Mouse (Mus musculus) B cell, adult 62 days (primary cell): ENCODE data around the gene Atp6ap1. TPM values are rescaled to one million over a fixed set of nuclear protein-coding genes. Genes with fewer than 3 reads are reported as not detected.

Source experiments
- total RNA-seq: library from RNA; stranded (reverse); gene quantifications from 4 replicates; pipeline ENCODE4 v1.2.4, GENCODE M21; 2023

Gene Atp6ap1
- total RNA-seq = 175 to 185 TPM (median 177 TPM) in 4 replicates

GRCm38 (mm10) chrX:74296538-74297448, at the start of gene Atp6ap1:
Gene Atp6ap1, plus strand, starts transcription at chrX:74297097.

GRCm38 (mm10) chrX:74249615-74250014, 47.3 kb upstream of the Atp6ap1 start, which contains the start of gene Flna:
Gene Flna, minus strand, starts transcription at chrX:74249820.

GRCm38 (mm10) chrX:74254153-74254887, 42.6 kb upstream of the Atp6ap1 start, which contains the start of gene Emd:
Gene Emd, plus strand, starts transcription at chrX:74254687.

GRCm38 (mm10) chrX:74270062-74270901, 26.6 kb upstream of the Atp6ap1 start, which contains the start of gene Rpl10:
Gene Rpl10, plus strand, starts transcription at chrX:74270812.

GRCm38 (mm10) chrX:74281732-74282394, 15.0 kb upstream of the Atp6ap1 start, which contains the start of the genes Taz and Dnase1l1:
Gene Taz, plus strand, starts transcription at chrX:74281912.
Gene Dnase1l1, minus strand, starts transcription at chrX:74282337.

GRCm38 (mm10) chrX:74304867-74305700, 8.2 kb downstream of the Atp6ap1 start, which contains the start of gene Gdi1:
Gene Gdi1, plus strand, starts transcription at chrX:74304998.

GRCm38 (mm10) chrX:74312540-74313464, 15.9 kb downstream of the Atp6ap1 start, which contains the start of gene Fam50a:
Gene Fam50a, plus strand, starts transcription at chrX:74313033.

GRCm38 (mm10) chrX:74328725-74329161, 31.8 kb downstream of the Atp6ap1 start, which contains the start of gene Plxna3:
Gene Plxna3, plus strand, starts transcription at chrX:74329066.

GRCm38 (mm10) chrX:74353467-74353770, 56.5 kb downstream of the Atp6ap1 start, which contains the start of gene Lage3:
Gene Lage3, minus strand, starts transcription at chrX:74353618.

Other genes with a start within 250 kb of the Atp6ap1 start
- not detected in 4 replicates for gene Opn1mw, start 169.6 kb upstream of the Atp6ap1 start, total RNA-seq
- gene Mecp2, start 161.7 kb upstream of the Atp6ap1 start, total RNA-seq = 45.7 to 54.8 TPM (median 49.6 TPM) in 4 replicates
- not detected in 4 replicates for gene Tex28, start 129.3 kb upstream of the Atp6ap1 start, total RNA-seq
- not detected in 4 replicates for gene Tktl1, start 119.8 kb upstream of the Atp6ap1 start, total RNA-seq
- 466 to 487 TPM (median 482 TPM) in 4 replicates for gene Flna, start 47.3 kb upstream of the Atp6ap1 start, total RNA-seq
- gene Emd, start 42.4 kb upstream of the Atp6ap1 start, total RNA-seq = 99.6 to 104 TPM (median 101 TPM) in 4 replicates
- gene Rpl10, start 26.3 kb upstream of the Atp6ap1 start, total RNA-seq = 724 to 805 TPM (median 783 TPM) in 4 replicates
- 105 to 117 TPM (median 111 TPM) in 4 replicates for gene Taz, start 15.2 kb upstream of the Atp6ap1 start, total RNA-seq
- 12.4 to 17.5 TPM (median 14.7 TPM) in 4 replicates for gene Dnase1l1, start 14.8 kb upstream of the Atp6ap1 start, total RNA-seq
- 279 to 321 TPM (median 292 TPM) in 4 replicates for gene Gdi1, start 7.9 kb downstream of the Atp6ap1 start, total RNA-seq
- gene Fam50a, start 15.9 kb downstream of the Atp6ap1 start, total RNA-seq = 114 to 127 TPM (median 121 TPM) in 4 replicates
- gene Plxna3, start 32.0 kb downstream of the Atp6ap1 start, total RNA-seq = 11.2 to 16.7 TPM (median 13.9 TPM) in 4 replicates
- 24.2 to 28.3 TPM (median 26.3 TPM) in 4 replicates for gene Lage3, start 56.5 kb downstream of the Atp6ap1 start, total RNA-seq
- 28.4 to 32.0 TPM (median 29.2 TPM) in 4 replicates for gene Ubl4a, start 76.1 kb downstream of the Atp6ap1 start, total RNA-seq
- 19.4 to 23.8 TPM (median 20.6 TPM) in 4 replicates for gene Slc10a3, start 76.3 kb downstream of the Atp6ap1 start, total RNA-seq
- gene Fam3a, start 96.2 kb downstream of the Atp6ap1 start, total RNA-seq = 17.2 to 25.1 TPM (median 20.4 TPM) in 4 replicates
- 47.5 to 53.2 TPM (median 49.5 TPM) in 4 replicates for gene Ikbkg, start 96.2 kb downstream of the Atp6ap1 start, total RNA-seq
- gene G6pdx, start 132.1 kb downstream of the Atp6ap1 start, total RNA-seq = 25.4 to 35.0 TPM (median 28.8 TPM) in 4 replicates
- gene Gm6880, start 184.3 kb downstream of the Atp6ap1 start, total RNA-seq = not detected in 4 replicates